In genomic region chrX:36795424-36796162, GRCm38 (mm10) we compare ENCODE assay signal across 7 mouse cellular contexts. TPM values are rescaled to one million over a fixed set of nuclear protein-coding genes. Genes with fewer than 3 reads are reported as not detected.
DNase-seq lines count a peak whose midpoint lies in the region; ATAC-seq lines count a peak whose summit lies in the region.

Slc25a5 (plus strand) TSS chrX:36795651.

- peaks cover 3% of the 10 kb centered on the region; the same call in 1 of the 2 replicates for H3K4me1 ChIP-seq in embryonic facial prominence, embryonic 10.5 days
- H3K4me1 ChIP-seq in midbrain, embryonic 11.5 days (ENCODE audit: control insufficient read depth, insufficient read depth, low read length): no peaks in the 10 kb centered on the region

- ATAC-seq in granulocyte monocyte progenitor cell, adult 5-6 weeks (replicated peaks; ENCODE audit: poor library complexity, severe bottlenecking): peak; percentile 89
- ATAC-seq in midbrain, embryonic 11.5 days (ENCODE audit: low FRiP score): peak; percentile 94

- H3K27ac ChIP-seq in embryonic facial prominence, embryonic 10.5 days (replicated peaks): peak within 1 kb of the TSS; percentile 88
- H3K27ac ChIP-seq in midbrain, embryonic 11.5 days (ENCODE audit: low read depth, low read length): peak within 1 kb of the TSS; percentile 78

- intact Hi-C loops in left cerebral cortex, postnatal 4 days (cut with DNase I): no loop called here

- peaks cover 17% of the 10 kb centered on the region for H3K36me3 ChIP-seq in embryonic facial prominence, embryonic 10.5 days (replicated peaks)
- H3K36me3 ChIP-seq in midbrain, embryonic 11.5 days (ENCODE audit: control insufficient read depth, insufficient read depth, low read length): peaks cover 2% of the 10 kb centered on the region; the same call in 1 of the 2 replicates

- H3K4me3 ChIP-seq in embryonic facial prominence, embryonic 10.5 days: peak within 1 kb of the TSS; percentile 70
- H3K4me3 ChIP-seq in midbrain, embryonic 11.5 days (ENCODE audit: low read depth, low read length): peak within 1 kb of the TSS; percentile 60

- H3K4me2 ChIP-seq in midbrain, embryonic 11.5 days: peak within 1 kb of the TSS; percentile 48

- WGBS in embryonic facial prominence, embryonic 10.5 days: 16% methylated on average over 41 of the region's 41 CpGs
- WGBS in midbrain, embryonic 11.5 days: 20% methylated on average over 41 of the region's 41 CpGs

- no peaks in the 10 kb centered on the region for H3K9me3 ChIP-seq in embryonic facial prominence, embryonic 10.5 days
- H3K9me3 ChIP-seq in midbrain, embryonic 11.5 days (ENCODE audit: control insufficient read depth, low read length): no peaks in the 10 kb centered on the region

- H3K9ac ChIP-seq in midbrain, embryonic 11.5 days (ENCODE audit: low read length): peak within 1 kb of the TSS; percentile 77

- DNase-seq in adrenal gland, postnatal 10 days: peak; percentile 88
- DNase-seq in embryonic facial prominence, embryonic 10.5 days (ENCODE audit: low spot score): peak; percentile 87
- peak; percentile 91 for DNase-seq in kidney, adult 11 months
- peak; percentile 89 for DNase-seq in left cerebral cortex, postnatal 4 days
- peak; percentile 91 for DNase-seq in midbrain, embryonic 11.5 days (ENCODE audit: low spot score, missing footprints)
- peak; percentile 89 for DNase-seq in skeletal muscle tissue, adult 2 months (ENCODE audit: low read depth, low spot score)

- H3K27me3 ChIP-seq in embryonic facial prominence, embryonic 10.5 days (replicated peaks; ENCODE audit: low read depth, poor library complexity, severe bottlenecking): no peaks in the 10 kb centered on the region
- H3K27me3 ChIP-seq in midbrain, embryonic 11.5 days (ENCODE audit: control insufficient read depth, insufficient read depth, low read length): no peaks in the 10 kb centered on the region

RNA-seq across cellular contexts. Expression of gene Slc25a5, which starts in this region (rescaled TPM):
- total RNA-seq in adrenal gland, postnatal 10 days (2021): 100 to 1,000 TPM; 591 to 638 TPM
- polyA plus RNA-seq in embryonic facial prominence, embryonic 10.5 days (2016; fragmentation: Nextera tagmentation; extraction: Ambion mirVana): 764 and 848 TPM in 2 replicates
- total RNA-seq in granulocyte monocyte progenitor cell, adult 5-6 weeks (2014; fragmentation: Nextera tagmentation): 933 and 1,044 TPM in 2 replicates
- total RNA-seq in granulocyte monocyte progenitor cell, adult 5-6 weeks (2017): 865 and 1,012 TPM in 2 replicates
- 100 to 1,000 TPM; 265 to 267 TPM for total RNA-seq in left cerebral cortex, postnatal 4 days (2021)
- 805 and 833 TPM in 2 replicates for polyA plus RNA-seq in midbrain, embryonic 11.5 days (2014; fragmentation: Nextera tagmentation; extraction: Ambion mirVana)

Comparison
In these comparisons a context has a peak if more than half of its experiments do, and no peak if none do; other contexts are left out.
1. Peak in every context shown above with its lines: DNase-seq, ATAC-seq, H3K4me3 ChIP-seq and H3K27ac ChIP-seq.